Mouse (Mus musculus) G1E (cell line): Measurements from ENCODE around the gene H1f0.

ENCODE experiments used
- CTCF ChIP-seq: IDR thresholded peaks from 2 replicates; pipeline ENCODE4 v1.5.1; 2012; ENCODE audit warnings: low read depth, low read length, inconsistent platforms, mixed read lengths
- GATA1 ChIP-seq: IDR thresholded peaks from 2 replicates; pipeline ENCODE4 v1.6.1; 2012; ENCODE audit warnings: borderline replicate concordance, low read length, inconsistent platforms, mixed read lengths

DNA sequence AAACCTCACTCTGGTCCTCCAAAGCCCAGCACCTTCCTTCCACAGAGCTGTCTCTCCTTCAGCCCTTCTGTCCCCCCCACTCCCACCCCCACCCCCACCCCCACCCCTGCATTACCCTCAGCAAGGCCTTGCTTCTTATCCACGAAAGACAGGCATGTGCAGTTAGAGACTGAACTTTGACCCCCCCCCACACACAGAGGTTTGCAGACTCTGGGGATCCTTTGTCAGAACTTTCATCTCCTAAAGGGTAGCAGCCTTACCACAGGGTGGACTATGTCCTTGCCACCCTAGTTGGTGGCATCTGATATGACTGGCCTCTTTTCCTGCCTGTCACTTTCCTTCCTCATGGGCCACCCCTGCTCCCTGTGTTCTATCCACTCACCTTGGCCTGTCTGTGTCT lies 4.9 kb upstream of the H1f0 start:
- TF ChIP-seq CTCF (no peak), GATA1 (no peak)
